In the genomic region with DNA sequence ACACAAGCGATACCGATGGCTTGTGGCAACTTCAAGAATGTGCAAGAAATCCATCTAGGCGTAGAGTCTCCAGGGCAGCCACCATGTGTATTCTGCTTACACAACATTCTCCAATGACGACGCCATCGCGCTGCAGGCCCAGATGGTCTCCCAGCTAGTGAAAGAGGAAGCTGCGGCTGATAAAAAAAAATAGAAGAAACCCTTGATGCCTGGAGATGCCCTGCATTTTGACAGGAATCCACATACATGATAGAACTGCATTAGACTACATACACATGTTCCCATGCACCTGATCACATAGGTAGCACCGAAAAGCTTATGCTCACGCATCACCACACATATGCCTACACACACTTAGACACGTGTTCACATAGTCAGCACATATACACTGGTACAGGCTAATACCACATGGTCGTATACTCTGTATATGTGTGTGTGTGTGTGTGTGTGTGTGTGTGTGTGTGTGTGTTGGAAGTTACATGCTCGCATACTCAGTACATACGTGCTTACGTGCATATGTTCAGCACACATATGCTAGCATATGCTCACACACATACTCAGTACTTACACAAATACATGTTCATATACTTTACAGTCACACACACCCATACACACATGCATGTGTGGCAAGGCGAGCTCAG, we compare ENCODE assay signal across 10 mouse cellular contexts. TPM values are rescaled to one million over a fixed set of nuclear protein-coding genes. Genes with fewer than 3 reads are reported as not detected.
DNase-seq lines count a peak whose midpoint lies in the region; ATAC-seq lines count a peak whose summit lies in the region.
"Had no signal": no experiment of that assay in that cellular context is flagged by ENCODE, and none has a peak within 500 bp of the region (broad histone marks: within the 10 kb centered on the region; RNA-seq: fewer than 3 reads in every experiment).

No protein-coding gene starts in this region.

- H3K36me3 ChIP-seq in midbrain, embryonic 15.5 days (replicated peaks) = no peaks in the 10 kb centered on the region
- H3K36me3 ChIP-seq: liver, embryonic 15.5 days had no signal

- no peak overlapping the region for H3K27ac ChIP-seq in midbrain, embryonic 15.5 days
- H3K27ac ChIP-seq: liver, embryonic 15.5 days had no signal

- H3K4me2 ChIP-seq in midbrain, embryonic 15.5 days = no peak overlapping the region
- H3K4me2 ChIP-seq: liver, embryonic 15.5 days had no signal

- no peaks in the 10 kb centered on the region for H3K27me3 ChIP-seq in midbrain, embryonic 15.5 days (replicated peaks)
- H3K27me3 ChIP-seq: liver, embryonic 15.5 days had no signal

- no peak overlapping the region for H3K4me3 ChIP-seq in midbrain, embryonic 15.5 days
- H3K4me3 ChIP-seq: liver, embryonic 15.5 days had no signal

- H3K9me3 ChIP-seq in midbrain, embryonic 15.5 days = no peaks in the 10 kb centered on the region
- H3K9me3 ChIP-seq: liver, embryonic 15.5 days had no signal

- H3K4me1 ChIP-seq in midbrain, embryonic 15.5 days = no peaks in the 10 kb centered on the region

- no peak for ATAC-seq in midbrain, embryonic 15.5 days (replicated peaks)

- H3K9ac ChIP-seq in midbrain, embryonic 15.5 days = no peak overlapping the region
- H3K9ac ChIP-seq: liver, embryonic 15.5 days had no signal

- WGBS in midbrain, embryonic 15.5 days = 90% methylated on average over 16 of the region's 16 CpGs

- peak; percentile 36 to 41 for DNase-seq in lung, adult 18-20 months
- DNase-seq in lung, postnatal 14 days = no peak
- DNase-seq in brain, adult 2 months (ENCODE audit: low read depth, low spot score) = peak; percentile 69
- DNase-seq in lung, postnatal 36 days = peak; percentile 73
- peak; percentile 53 to 54 for DNase-seq in thymus, postnatal 10 days (ENCODE audit: low spot score in 2 of 2)
- DNase-seq in left cerebral cortex, adult 8-10 months (ENCODE audit: low spot score in 2 of 2) = no peak
- no peak for DNase-seq in frontal cortex, postnatal 36 days (ENCODE audit: low spot score in 2 of 2)

RNA-seq across cellular contexts. Expression of a gene that starts 8.4 kb away (rescaled TPM):
- 10 to 100 TPM; 63.9 to 72.0 (median 69.5) TPM for total RNA-seq in left cerebral cortex, adult 8-10 months (2022)
- 27.3 and 27.7 TPM in 2 replicates for polyA plus RNA-seq in midbrain, embryonic 15.5 days (2015; fragmentation: Nextera tagmentation; extraction: Ambion mirVana)

RNA-seq across cellular contexts. Expression of a gene that starts 19.9 kb away (rescaled TPM):
- 1 to 10 TPM; 1.1 to 2.6 (median 2.0) TPM for total RNA-seq in left cerebral cortex, adult 8-10 months (2022)
- 1.7 and 2.3 TPM in 2 replicates for polyA plus RNA-seq in midbrain, embryonic 15.5 days (2015; fragmentation: Nextera tagmentation; extraction: Ambion mirVana)
- total RNA-seq: gastrocnemius, adult 8-10 months had no signal
- polyA plus RNA-seq: liver, embryonic 15.5 days had no signal

Comparison
In these comparisons a context has a peak if more than half of its experiments do, and no peak if none do; other contexts are left out.
1. DNase-seq: peak in lung, adult 18-20 months (2 of 2), brain, adult 2 months (single experiment), lung, postnatal 36 days (single experiment) and thymus, postnatal 10 days (2 of 2); none in lung, postnatal 14 days (single experiment), left cerebral cortex, adult 8-10 months (0 of 2) and frontal cortex, postnatal 36 days (0 of 2).